In the genomic region with DNA sequence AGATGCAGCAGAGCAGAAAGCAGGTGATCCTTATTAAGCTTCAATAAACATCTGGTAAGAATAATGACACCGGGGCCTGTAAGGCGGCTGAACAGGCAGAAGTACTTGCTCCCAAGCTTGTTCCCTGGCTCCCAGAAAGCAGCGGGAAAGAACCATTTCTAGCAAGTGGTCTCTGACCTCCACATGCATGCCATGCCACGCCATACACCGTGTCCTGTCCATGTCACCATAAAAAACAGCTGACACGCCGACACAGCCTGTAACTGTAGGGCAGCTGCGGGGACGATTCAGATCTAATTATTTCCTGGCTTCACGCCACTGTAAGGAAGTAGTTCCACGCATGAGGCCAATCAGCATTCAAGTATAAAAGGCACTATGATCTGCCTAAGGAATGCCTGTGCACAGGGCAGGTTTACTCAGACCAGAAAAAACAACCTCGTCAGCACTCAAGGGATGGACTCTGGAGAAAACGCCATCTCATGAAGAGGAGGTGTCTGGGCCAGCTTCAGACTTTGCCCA, we compare ENCODE assay signal across 8 mouse cellular contexts. TPM values are rescaled to one million over a fixed set of nuclear protein-coding genes. Genes with fewer than 3 reads are reported as not detected.
DNase-seq lines count a peak whose midpoint lies in the region; ATAC-seq and TF ChIP-seq lines count a peak whose summit lies in the region.
"Had no signal": no experiment of that assay in that cellular context is flagged by ENCODE, and none has a peak within 500 bp of the region (broad histone marks: within the 10 kb centered on the region; RNA-seq: fewer than 3 reads in every experiment).

No protein-coding gene starts in this region.

- TF ChIP-seq CTCF in heart, postnatal 0 days (IDR thresholded peaks at IDR 0.05; ENCODE audit: low read depth) = no peak

- no peak for TF ChIP-seq EP300 in heart, postnatal 0 days (IDR thresholded peaks at IDR 0.05; ENCODE audit: low read depth)

- no peak overlapping the region for H3K9ac ChIP-seq in heart, postnatal 0 days (replicated peaks; ENCODE audit: low read depth, low read length)
- H3K9ac ChIP-seq in stomach, embryonic 15.5 days = no peak overlapping the region

- peak overlapping the region; percentile 71 for H3K4me3 ChIP-seq in megakaryocyte, embryonic 14.5 days (replicated peaks)
- H3K4me3 ChIP-seq in heart, postnatal 0 days (ENCODE audit: low read depth, low read length) = no peak overlapping the region
- no peak overlapping the region for H3K4me3 ChIP-seq in stomach, embryonic 15.5 days (replicated peaks)

- 23% methylated on average over 13 of the region's 13 CpGs for WGBS in heart, postnatal 0 days
- WGBS in stomach, embryonic 15.5 days = 48% methylated on average over 13 of the region's 13 CpGs

- H3K4me1 ChIP-seq in megakaryocyte, embryonic 14.5 days = peaks cover 62% of the 10 kb centered on the region
- H3K4me1 ChIP-seq in heart, postnatal 0 days (ENCODE audit: control insufficient read depth, insufficient read depth) = peaks cover 35% of the 10 kb centered on the region
- peaks cover 16% of the 10 kb centered on the region for H3K4me1 ChIP-seq in stomach, embryonic 15.5 days

- peaks cover 4% of the 10 kb centered on the region; the same call in 1 of the 2 replicates for H3K9me3 ChIP-seq in megakaryocyte, embryonic 14.5 days
- H3K9me3 ChIP-seq in heart, postnatal 0 days (replicated peaks; ENCODE audit: control insufficient read depth, low read length) = no peaks in the 10 kb centered on the region
- H3K9me3 ChIP-seq in stomach, embryonic 15.5 days = no peaks in the 10 kb centered on the region

- H3K4me2 ChIP-seq in heart, postnatal 0 days (ENCODE audit: low read depth, low read length) = peak overlapping the region; percentile 14; the same call in 1 of the 2 replicates
- H3K4me2 ChIP-seq in stomach, embryonic 15.5 days = no peak overlapping the region

- H3K27ac ChIP-seq in heart, postnatal 0 days (ENCODE audit: low read depth) = peak overlapping the region; percentile 39
- 0 out of 2 replicates have a peak overlapping the region, but pooled peaks have one; percentile 9 for H3K27ac ChIP-seq in stomach, embryonic 15.5 days

- no peaks in the 10 kb centered on the region for H3K27me3 ChIP-seq in megakaryocyte, embryonic 14.5 days (replicated peaks)
- H3K27me3 ChIP-seq in heart, postnatal 0 days (ENCODE audit: control insufficient read depth, insufficient read depth, low read length) = no peaks in the 10 kb centered on the region
- no peaks in the 10 kb centered on the region for H3K27me3 ChIP-seq in stomach, embryonic 15.5 days (replicated peaks)

- no peak for DNase-seq in heart, postnatal 0 days (ENCODE audit: low spot score)
- DNase-seq in kidney, postnatal 14 days = peak; percentile 75
- DNase-seq in right cerebral cortex, adult 18-20 months = no peak
- no peak for DNase-seq in cerebellum, postnatal 25 days
- DNase-seq: spleen, adult 18-20 months had no signal

- no peak for ATAC-seq in megakaryocyte, adult 5-6 weeks (ENCODE audit: poor library complexity, severe bottlenecking)
- peak; percentile 19; the same call in 1 of the 2 replicates for ATAC-seq in heart, postnatal 0 days (ENCODE audit: insufficient read depth, low read depth)
- peak; percentile 27; the same call in 1 of the 2 replicates for ATAC-seq in stomach, embryonic 15.5 days (ENCODE audit: insufficient read depth, low FRiP score, low read depth)

- H3K36me3 ChIP-seq in megakaryocyte, embryonic 14.5 days (replicated peaks; ENCODE audit: low read length) = peaks cover 57% of the 10 kb centered on the region
- H3K36me3 ChIP-seq in heart, postnatal 0 days (replicated peaks; ENCODE audit: control insufficient read depth, insufficient read depth, low read length) = 0 out of 2 replicates have a peak, but pooled peaks cover 6% of the 10 kb centered on the region
- H3K36me3 ChIP-seq in stomach, embryonic 15.5 days = no peaks in the 10 kb centered on the region

RNA-seq across cellular contexts. Expression of gene Ube4b, which starts 10.8 kb away (rescaled TPM):
- 134 and 196 TPM in 2 replicates for polyA plus RNA-seq in megakaryocyte, embryonic 14.5 days (2012; ENCODE audit: insufficient read depth, low replicate concordance)
- 31.7 and 41.1 TPM in 2 replicates for total RNA-seq in megakaryocyte, adult 5-6 weeks (2015)
- total RNA-seq in megakaryocyte, adult 5-6 weeks (2017) = 22.4 and 26.3 TPM in 2 replicates
- total RNA-seq in heart, postnatal 0 days (2014; rRNA removed; ENCODE audit: low replicate concordance) = 56.4 and 70.5 TPM in 2 replicates
- 17.6 and 20.2 TPM in 2 replicates for polyA plus RNA-seq in heart, postnatal 0 days (2015; fragmentation: Nextera tagmentation; extraction: Ambion mirVana)
- 35.5 and 41.4 TPM in 2 replicates for polyA plus RNA-seq in stomach, embryonic 15.5 days (2015; fragmentation: Nextera tagmentation; extraction: Ambion mirVana)

RNA-seq across cellular contexts. Expression of gene Rbp7, which starts 39.1 kb away (rescaled TPM):
- not detected in 2 replicates for polyA plus RNA-seq in megakaryocyte, embryonic 14.5 days (2012; ENCODE audit: insufficient read depth, low replicate concordance)
- not detected in 2 replicates for total RNA-seq in megakaryocyte, adult 5-6 weeks (2015)
- not detected in 2 replicates for total RNA-seq in megakaryocyte, adult 5-6 weeks (2017)
- total RNA-seq in heart, postnatal 0 days (2014; rRNA removed; ENCODE audit: low replicate concordance) = 2.2 and 6.0 TPM in 2 replicates
- 64.1 and 74.2 TPM in 2 replicates for polyA plus RNA-seq in heart, postnatal 0 days (2015; fragmentation: Nextera tagmentation; extraction: Ambion mirVana)
- 1.8 and 3.0 TPM in 2 replicates for polyA plus RNA-seq in stomach, embryonic 15.5 days (2015; fragmentation: Nextera tagmentation; extraction: Ambion mirVana)

Comparison
In these comparisons a context has a peak if more than half of its experiments do, and no peak if none do; other contexts are left out.
1. RNA of gene Rbp7, which starts 39.1 kb away (polyA plus RNA-seq): 64.1 to 74.2 TPM in heart, postnatal 0 days; 1.8 to 3.0 TPM in stomach, embryonic 15.5 days and not detected in megakaryocyte, embryonic 14.5 days; every median in the first group is over 10 times any median in the second.